Mouse (Mus musculus) heart, postnatal 0 days (tissue): Measurements from ENCODE around the gene Ablim2. TPM values are rescaled to one million over a fixed set of nuclear protein-coding genes. Genes with fewer than 3 reads are reported as not detected.

Experiments used
- ATAC-seq: fragments of 200-750 bp; cut with Nextera tagmentation; 2 replicates; pipeline ENCODE4 v1.8.0; 2017; ENCODE audit warnings: low read depth, moderate number of reproducible peaks, moderate library complexity; ENCODE audit not compliant: insufficient read depth
- DNase-seq: peaks from one replicate; pipeline ENCODE4 v3.0.0-alpha.2; 2016; ENCODE audit warnings: low spot score
- H3K27ac ChIP-seq: fragments of 300-500 bp; sonication (generic); 2 replicates; pipeline ENCODE4 v1.5.1; 2014; ENCODE audit warnings: low read depth, mild to moderate bottlenecking
- H3K27me3 ChIP-seq: fragments of 300-500 bp; sonication (generic); 2 replicates; pipeline ENCODE4 v1.6.1; 2014; ENCODE audit warnings: low read length, mixed read lengths; ENCODE audit not compliant: control insufficient read depth, insufficient read depth
- H3K36me3 ChIP-seq: fragments of 300-500 bp; sonication (generic); replicated peaks from 2 replicates; pipeline ENCODE4 v1.6.1; 2014; ENCODE audit warnings: low read length, mixed read lengths; ENCODE audit not compliant: control insufficient read depth, insufficient read depth
- H3K4me1 ChIP-seq: fragments of 300-500 bp; sonication (generic); 2 replicates; pipeline ENCODE4 v1.6.1; 2014; ENCODE audit warnings: antibody characterized with exemption; ENCODE audit not compliant: control insufficient read depth, insufficient read depth
- H3K4me2 ChIP-seq: fragments of 300-500 bp; sonication (generic); 2 replicates; pipeline ENCODE4 v1.6.1; 2014; ENCODE audit warnings: low read depth, mild to moderate bottlenecking, low read length, moderate library complexity
- H3K4me3 ChIP-seq: fragments of 300-500 bp; sonication (generic); 2 replicates; pipeline ENCODE4 v1.5.1; 2014; ENCODE audit warnings: low read depth, low read length
- H3K9ac ChIP-seq: fragments of 300-500 bp; sonication (generic); replicated peaks from 2 replicates; pipeline ENCODE4 v1.6.1; 2014; ENCODE audit warnings: low read depth, low read length, mixed read lengths
- H3K9me3 ChIP-seq: fragments of 300-500 bp; sonication (generic); replicated peaks from 2 replicates; pipeline ENCODE4 v1.6.1; 2016; ENCODE audit warnings: low read length; ENCODE audit not compliant: control insufficient read depth
- CTCF ChIP-seq: IDR thresholded peaks from 2 replicates; pipeline ENCODE4 v1.5.1; 2016; ENCODE audit warnings: antibody characterized with exemption, control low read depth, low read depth
- EP300 ChIP-seq: IDR thresholded peaks from 2 replicates; pipeline ENCODE4 v1.6.1; 2016; ENCODE audit warnings: antibody characterized with exemption, low read depth
- WGBS: fragments of 180-500 bp; shearing (Covaris S2); extraction: QIAGEN DNeasy Blood & Tissue Kit; methylation state at CpG from one replicate; pipeline ENCODE4 v1.1.7; 2014; 5-methylcytosine and 5-hydroxymethylcytosine counted together
- polyA plus RNA-seq: library from polyadenylated mRNA; unstranded; fragments of >200 nt; fragmentation: Nextera tagmentation; extraction: Ambion mirVana; gene quantifications from 2 replicates; pipeline ENCODE4 v1.2.1, GENCODE M21; 2015
- total RNA-seq: library from RNA; depleted of rRNA; stranded (reverse); fragments of >200 nt; gene quantifications from 2 replicates; pipeline ENCODE4 v1.2.3, GENCODE M21; 2014; ENCODE audit warnings: low replicate concordance

Ablim2 gene
- total and polyA plus RNA-seq, 2 experiments from 2014 or later: 8.8 to 22.1 TPM

- 92% methylated on average over 5 of the region's 5 CpGs for WGBS
- DNase-seq: no peak
- Histone ChIP-seq H3K27me3 (no peaks in the 10 kb centered on the region), H3K9me3 (no peaks in the 10 kb centered on the region), H3K36me3 (no peaks in the 10 kb centered on the region), H3K4me3 (no peak overlapping the region), H3K27ac (no peak overlapping the region), H3K9ac (no peak overlapping the region), H3K4me2 (no peak overlapping the region), H3K4me1 (peaks cover 15% of the 10 kb centered on the region)
- ATAC-seq: no peak
- TF ChIP-seq EP300 (no peak), CTCF (no peak)
Observed at GRCm38 (mm10) chr5:35876236-35876635, 118.6 kb downstream of the Ablim2 start.

GRCm38 (mm10) chr5:35879199-35879598, 121.5 kb downstream of the Ablim2 start:
- Histone ChIP-seq H3K4me1 (peaks cover 8% of the 10 kb centered on the region; the same call in 1 of the 2 replicates), H3K4me3 (no peak overlapping the region), H3K27ac (no peak overlapping the region), H3K9me3 (no peaks in the 10 kb centered on the region), H3K27me3 (no peaks in the 10 kb centered on the region), H3K4me2 (no peak overlapping the region), H3K9ac (no peak overlapping the region), H3K36me3 (no peaks in the 10 kb centered on the region)
- DNase-seq (no peak), ATAC-seq (peak; percentile 17; the same call in 1 of the 2 replicates)
- TF ChIP-seq CTCF (no peak), EP300 (no peak)
- 53% methylated on average over 8 of the region's 8 CpGs for WGBS

GRCm38 (mm10) chr5:35882391-35882790, 124.7 kb downstream of the Ablim2 start:
- DNase-seq: no peak
- H3K9me3 ChIP-seq: no peaks in the 10 kb centered on the region
- no peaks in the 10 kb centered on the region for H3K27me3 ChIP-seq
- 55% methylated on average over 9 of the region's 9 CpGs for WGBS
- TF ChIP-seq CTCF: no peak
- no peak for TF ChIP-seq EP300
- H3K27ac ChIP-seq: no peak overlapping the region
- no peak overlapping the region for H3K9ac ChIP-seq
- H3K4me3 ChIP-seq: no peak overlapping the region
- H3K36me3 ChIP-seq: no peaks in the 10 kb centered on the region
- H3K4me2 ChIP-seq: no peak overlapping the region
- H3K4me1 ChIP-seq: peaks cover 8% of the 10 kb centered on the region; the same call in 1 of the 2 replicates
- ATAC-seq: no peak

GRCm38 (mm10) chr5:35884262-35884661, 126.6 kb downstream of the Ablim2 start:
- Histone ChIP-seq H3K36me3 (no peaks in the 10 kb centered on the region), H3K27ac (no peak overlapping the region), H3K4me2 (no peak overlapping the region), H3K4me1 (no peaks in the 10 kb centered on the region), H3K27me3 (no peaks in the 10 kb centered on the region), H3K4me3 (no peak overlapping the region), H3K9me3 (no peaks in the 10 kb centered on the region), H3K9ac (no peak overlapping the region)
- peak; percentile 49 for TF ChIP-seq CTCF
- no peak for TF ChIP-seq EP300
- DNase-seq (no peak), ATAC-seq (no peak)
- WGBS: 48% methylated on average over 11 of the region's 11 CpGs

GRCm38 (mm10) chr5:35884689-35885088, 127.0 kb downstream of the Ablim2 start:
- 86% methylated on average over 5 of the region's 5 CpGs for WGBS
- DNase-seq: no peak
- Histone ChIP-seq H3K4me3 (no peak overlapping the region), H3K36me3 (no peaks in the 10 kb centered on the region), H3K27ac (no peak overlapping the region), H3K4me2 (no peak overlapping the region), H3K4me1 (no peaks in the 10 kb centered on the region), H3K9ac (no peak overlapping the region), H3K9me3 (no peaks in the 10 kb centered on the region), H3K27me3 (no peaks in the 10 kb centered on the region)
- ATAC-seq: no peak
- no peak for TF ChIP-seq CTCF
- TF ChIP-seq EP300: no peak

GRCm38 (mm10) chr5:35888959-35889358, 131.3 kb downstream of the Ablim2 start:
- TF ChIP-seq EP300 (no peak), CTCF (peak; percentile 76)
- no peak for ATAC-seq

More at GRCm38 (mm10) chr5:35888959-35889358, 131.3 kb downstream of the Ablim2 start:
- Histone ChIP-seq H3K4me2 (no peak overlapping the region), H3K4me3 (no peak overlapping the region), H3K27ac (no peak overlapping the region), H3K27me3 (0 out of 2 replicates have a peak, but pooled peaks cover 5% of the 10 kb centered on the region), H3K9ac (no peak overlapping the region), H3K4me1 (0 out of 2 replicates have a peak, but pooled peaks cover 5% of the 10 kb centered on the region), H3K36me3 (no peaks in the 10 kb centered on the region), H3K9me3 (no peaks in the 10 kb centered on the region)
- 45% methylated on average over 9 of the region's 9 CpGs for WGBS
- no peak for DNase-seq
